Mouse (Mus musculus) frontal cortex, adult 2 months (tissue): ENCODE measurements around the gene Pax6. TPM values are rescaled to one million over a fixed set of nuclear protein-coding genes. Genes with fewer than 3 reads are reported as not detected.

Experiments
- DNase-seq, 2 experiments: peaks; one replicate each; pipeline ENCODE4 v3.0.0; 2022; ENCODE audit warnings: low spot score in 1 of 2; ENCODE audit errors: extremely low spot score in 1 of 2
- polyA plus RNA-seq: library from polyadenylated mRNA; depleted of rRNA; stranded (reverse); fragments of >200 nt; gene quantifications from 2 replicates; pipeline ENCODE4 v1.2.3, GENCODE M21; 2012; rRNA removed

Pax6 gene
- polyA plus RNA-seq = 40.3 and 47.5 TPM in 2 replicates

- DNase-seq = no peak
Observed at GRCm38 (mm10) chr2:105668271-105669270, at the start of gene Pax6. Gene Pax6 (plus strand): TSS chr2:105668900.

GRCm38 (mm10) chr2:105648933-105649332 lies 19.8 kb upstream of the Pax6 start:
- DNase-seq = no peak

- DNase-seq = no peak
Observed at GRCm38 (mm10) chr2:105656456-105656855, 12.2 kb upstream of the Pax6 start.

- no peak for DNase-seq
Observed at GRCm38 (mm10) chr2:105659350-105659749, 9.3 kb upstream of the Pax6 start.

GRCm38 (mm10) chr2:105659926-105660873 lies 8.5 kb upstream of the Pax6 start:
- no peak for DNase-seq

DNA sequence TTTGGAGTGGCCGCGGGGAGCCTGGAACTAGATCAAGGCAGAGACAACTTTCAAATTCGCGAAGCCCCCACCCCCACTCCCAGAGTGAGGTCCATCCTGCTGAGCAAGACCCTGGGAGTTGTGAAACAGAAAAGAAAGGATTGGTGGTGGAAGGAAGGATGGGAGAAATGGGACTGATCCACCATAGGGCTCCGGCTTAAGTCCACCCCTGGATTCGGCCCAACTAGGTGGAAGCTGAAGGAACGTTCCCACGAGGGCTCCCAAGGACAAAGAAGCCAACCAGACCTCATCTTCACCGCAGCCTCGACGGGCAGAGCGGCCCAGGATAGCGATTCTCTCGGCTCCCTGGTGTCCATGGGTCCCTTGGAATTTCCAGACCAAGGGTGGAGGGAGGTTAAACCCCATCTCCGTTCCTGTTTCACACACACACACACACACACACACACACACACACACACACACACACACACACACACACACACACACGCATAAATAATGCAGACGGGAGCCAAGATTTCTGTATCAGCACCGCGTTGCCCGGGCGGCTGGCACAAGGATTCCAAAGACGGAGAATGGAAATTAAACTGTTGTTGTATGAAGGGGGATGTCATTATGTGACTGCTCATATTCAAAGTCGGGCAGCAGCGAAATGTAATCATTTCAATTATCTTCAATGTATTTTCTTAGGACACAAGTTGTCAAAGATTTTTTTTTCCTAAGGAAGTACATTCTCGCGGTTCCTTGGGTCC lies 7.7 kb upstream of the Pax6 start:
- DNase-seq = no peak

GRCm38 (mm10) chr2:105661623-105662066 lies 7.1 kb upstream of the Pax6 start:
- no peak for DNase-seq

- DNase-seq = no peak
Observed at GRCm38 (mm10) chr2:105662121-105662520, 6.6 kb upstream of the Pax6 start.

- no peak for DNase-seq
Observed at GRCm38 (mm10) chr2:105662606-105663005, 6.1 kb upstream of the Pax6 start.

- no peak for DNase-seq
Observed at GRCm38 (mm10) chr2:105663101-105663511, 5.6 kb upstream of the Pax6 start.

GRCm38 (mm10) chr2:105664996-105665395 lies 3.7 kb upstream of the Pax6 start:
- DNase-seq = no peak

- no peak for DNase-seq
Observed at GRCm38 (mm10) chr2:105665491-105666250, 3.0 kb upstream of the Pax6 start.

DNA sequence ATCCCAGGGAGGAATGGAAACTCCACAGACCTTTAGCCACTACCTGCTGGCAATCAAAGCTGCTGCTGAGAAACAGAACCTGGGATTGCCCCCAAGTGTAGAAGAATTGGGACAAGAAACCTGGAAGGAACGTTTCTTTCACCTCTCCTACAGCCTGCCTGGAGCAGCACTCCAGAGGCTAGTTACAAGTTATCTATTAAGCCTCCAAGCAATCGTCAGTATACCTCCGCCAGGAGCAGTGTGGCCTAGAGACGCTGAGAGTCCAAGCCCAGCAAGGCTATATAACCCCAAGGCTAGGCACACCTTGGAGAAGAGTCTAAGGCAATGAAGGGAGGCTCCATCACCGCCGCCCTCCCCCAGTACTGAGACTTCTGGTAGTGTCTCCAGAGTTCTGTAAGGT lies 2.4 kb upstream of the Pax6 start:
- DNase-seq = no peak

DNA sequence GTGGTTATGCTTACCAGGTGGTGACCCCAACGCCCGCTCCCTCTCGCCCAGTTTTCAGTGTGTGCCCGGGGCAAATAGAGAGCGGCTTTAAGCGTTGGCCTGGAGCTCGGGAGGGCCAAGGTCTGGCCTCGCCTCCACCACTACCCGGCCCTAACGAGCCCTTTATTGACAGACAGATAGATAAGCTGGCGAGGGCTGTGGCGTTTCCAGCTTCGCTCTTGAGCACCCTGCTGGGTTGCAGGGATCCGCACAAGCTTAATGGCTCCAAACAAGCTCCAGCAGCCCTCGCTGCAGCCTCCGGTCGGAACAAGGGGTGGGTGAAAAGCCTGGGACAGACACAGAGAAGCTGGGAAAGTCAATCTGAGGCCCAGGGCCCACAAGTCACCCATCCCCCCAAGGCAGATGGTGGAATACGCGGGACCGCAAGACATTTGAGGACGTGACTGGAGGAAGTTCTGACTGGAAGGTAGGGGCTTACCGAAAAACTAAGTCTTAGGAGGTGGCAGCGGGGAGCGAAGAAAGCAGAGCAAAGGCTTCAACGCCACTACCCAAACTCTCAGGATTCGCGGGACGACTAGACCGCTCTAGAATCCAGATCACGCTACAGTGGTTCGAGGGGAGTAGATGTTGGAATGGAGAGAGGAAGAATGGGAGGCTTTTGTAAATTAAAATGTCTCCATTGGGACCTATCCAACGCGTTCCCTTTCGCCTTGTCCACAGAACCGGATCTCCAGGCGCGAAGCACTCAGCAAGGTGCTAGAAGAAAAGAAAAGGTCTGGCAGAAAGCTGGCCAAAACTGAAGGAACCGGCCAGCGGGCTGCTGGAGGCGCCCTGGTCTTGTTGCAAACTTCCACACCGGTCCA lies 1.7 kb upstream of the Pax6 start:
- DNase-seq = no peak

GRCm38 (mm10) chr2:105667626-105667950 lies 1.1 kb upstream of the Pax6 start:
- DNase-seq = no peak

DNA sequence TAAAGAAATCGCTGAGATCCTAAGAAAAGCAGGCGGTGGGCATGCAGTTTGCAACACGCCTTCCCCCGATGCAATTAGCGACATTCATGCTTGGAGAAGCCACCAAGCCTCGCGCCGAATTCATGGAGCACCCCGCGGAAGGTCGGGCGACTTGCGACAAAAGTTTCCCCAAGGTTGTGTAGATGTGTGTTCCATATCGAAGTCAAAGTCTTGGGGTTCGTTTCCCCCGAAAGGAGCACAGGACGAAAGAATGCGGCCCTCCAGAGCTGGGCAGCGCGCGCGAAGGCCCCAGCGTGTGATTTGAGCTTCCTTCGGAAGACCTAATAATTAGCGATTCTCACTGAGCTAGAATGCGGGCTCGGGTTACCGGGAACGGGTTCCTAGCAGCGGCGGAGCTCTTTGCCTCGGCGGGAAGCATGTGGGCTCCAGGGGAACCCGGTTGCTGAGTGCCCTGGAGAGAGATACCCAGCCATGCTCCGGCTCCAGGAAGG lies 716 bp downstream of the Pax6 start:
- DNase-seq = no peak

GRCm38 (mm10) chr2:105669881-105670730 lies 1.4 kb downstream of the Pax6 start:
- DNase-seq = no peak

GRCm38 (mm10) chr2:105670731-105671095 lies 2.0 kb downstream of the Pax6 start:
- DNase-seq = no peak
